Comparison of ENCODE assay signal across 17 mouse cellular contexts in genomic region chr12:33369555-33369954, GRCm38 (mm10). TPM values are rescaled to one million over a fixed set of nuclear protein-coding genes. Genes with fewer than 3 reads are reported as not detected.
DNase-seq lines count a peak whose midpoint lies in the region; ATAC-seq and TF ChIP-seq lines count a peak whose summit lies in the region.
"Had no signal": no experiment of that assay in that cellular context is flagged by ENCODE, and none has a peak within 500 bp of the region (broad histone marks: within the 10 kb centered on the region; RNA-seq: fewer than 3 reads in every experiment).

No protein-coding gene starts in this region.

- no peak overlapping the region for H3K4me3 ChIP-seq in ES-E14 (ENCODE audit: insufficient read depth in 1 of 2, low read depth in 1 of 2, low read length in 2 of 2, poor library complexity in 1 of 2, severe bottlenecking in 1 of 2)
- no peak overlapping the region for H3K4me3 ChIP-seq in liver, embryonic 14.5 days (ENCODE audit: insufficient read depth in 1 of 2, low read depth in 2 of 2, low read length in 2 of 2)
- H3K4me3 ChIP-seq in layer of hippocampus, adult 2 months = no peak overlapping the region
- no peak overlapping the region for H3K4me3 ChIP-seq in heart, embryonic 10.5 days
- H3K4me3 ChIP-seq: heart, adult 2 months had no signal

- H3K4me1 ChIP-seq in ES-E14 (ENCODE audit: control insufficient read depth in 2 of 2, insufficient read depth in 2 of 2, low read length in 2 of 2, poor library complexity in 1 of 2) = peaks cover 0 to 5% of the 10 kb centered on the region in 2 experiments; a peak in 1 of 4 replicates
- peaks cover 2 to 9% of the 10 kb centered on the region in 2 experiments; a peak in 3 of 4 replicates for H3K4me1 ChIP-seq in liver, embryonic 14.5 days (replicated peaks; ENCODE audit: control insufficient read depth in 2 of 2, insufficient read depth in 2 of 2, low read length in 1 of 2)
- H3K4me1 ChIP-seq in heart, embryonic 10.5 days = no peaks in the 10 kb centered on the region

- H3K36me3 ChIP-seq in ES-E14 (ENCODE audit: control insufficient read depth, insufficient read depth, low read length, poor library complexity, severe bottlenecking) = no peaks in the 10 kb centered on the region
- peaks cover 7% of the 10 kb centered on the region for H3K36me3 ChIP-seq in liver, embryonic 14.5 days (replicated peaks; ENCODE audit: control insufficient read depth, insufficient read depth, low read depth)
- peaks cover 2% of the 10 kb centered on the region; the same call in 1 of the 2 replicates for H3K36me3 ChIP-seq in heart, embryonic 10.5 days

- ATAC-seq in liver, embryonic 14.5 days (ENCODE audit: insufficient read depth) = peak; percentile 69; the same call in 1 of the 2 replicates
- ATAC-seq: intestine, embryonic 16.5 days had no signal

- intact Hi-C loops in left cerebral cortex, postnatal 4 days (cut with DNase I) = no loop called here

- H3K27ac ChIP-seq in ES-E14 (ENCODE audit: insufficient read depth, low read depth, low read length, poor library complexity, severe bottlenecking) = no peak overlapping the region
- no peak overlapping the region; the same call in 1 of the 2 replicates for H3K27ac ChIP-seq in liver, embryonic 14.5 days
- H3K27ac ChIP-seq in layer of hippocampus, adult 2 months = no peak overlapping the region
- H3K27ac ChIP-seq in heart, embryonic 10.5 days = no peak overlapping the region
- H3K27ac ChIP-seq: heart, adult 2 months; macrophage had no signal

- no peaks in the 10 kb centered on the region for H3K27me3 ChIP-seq in liver, embryonic 14.5 days (ENCODE audit: control insufficient read depth, insufficient read depth, low read length)
- 0 out of 2 replicates have a peak, but pooled peaks cover 4% of the 10 kb centered on the region for H3K27me3 ChIP-seq in heart, embryonic 10.5 days (ENCODE audit: insufficient read depth, poor library complexity, severe bottlenecking)

- WGBS in liver, embryonic 14.5 days (ENCODE audit: insufficient replicate concordance) = 77% methylated on average over 3 of the region's 3 CpGs
- 78% methylated on average over 3 of the region's 3 CpGs for WGBS in heart, embryonic 10.5 days

- DNase-seq in embryo, embryonic 10 days (ENCODE audit: low spot score) = peak; percentile 26
- DNase-seq in embryo, embryonic 9.5 days (ENCODE audit: extremely low spot score) = no peak
- DNase-seq in ES-E14 (ENCODE audit: low read depth, low spot score) = no peak
- peak; percentile 60 for DNase-seq in c-Kit-positive CD71-positive TER-119-positive erythroid progenitor cells, embryonic 14.5 days (ENCODE audit: low spot score)
- DNase-seq in liver, embryonic 14.5 days (ENCODE audit: low read depth in 3 of 3, low spot score in 3 of 3) = peak; percentile 50 to 64 (median 55)
- DNase-seq in layer of hippocampus, adult 2 months (ENCODE audit: low spot score in 2 of 2) = no peak
- DNase-seq in heart, embryonic 10.5 days (ENCODE audit: low spot score) = no peak
- no peak for DNase-seq in left cerebral cortex, postnatal 4 days
- DNase-seq: heart, adult 2 months; heart, postnatal 4 days; kidney, postnatal 36 days; thymus, adult 18-20 months had no signal

- TF ChIP-seq EP300 in liver, embryonic 14.5 days (IDR thresholded peaks at IDR 0.05; ENCODE audit: low read depth) = no peak

- no peak overlapping the region for H3K4me2 ChIP-seq in liver, embryonic 14.5 days (ENCODE audit: low read depth)

- in situ Hi-C loops in ES-E14 (cut with MboI; ENCODE audit: low sequenced_read_pairs in 2 of 2, unreplicated experiment in 2 of 2) = no loop called here

- no peak overlapping the region for H3K9ac ChIP-seq in ES-E14 (ENCODE audit: insufficient read depth, low read depth, low read length, poor library complexity, severe bottlenecking)
- no peak overlapping the region for H3K9ac ChIP-seq in liver, embryonic 14.5 days (replicated peaks)

- no peaks in the 10 kb centered on the region for H3K9me3 ChIP-seq in ES-E14 (ENCODE audit: control insufficient read depth, insufficient read depth, low read depth, low read length)
- H3K9me3 ChIP-seq in liver, embryonic 14.5 days (ENCODE audit: control insufficient read depth, low read length) = no peaks in the 10 kb centered on the region
- no peaks in the 10 kb centered on the region for H3K9me3 ChIP-seq in heart, embryonic 10.5 days

- TF ChIP-seq CTCF in liver, embryonic 14.5 days (IDR thresholded peaks at IDR 0.05; ENCODE audit: low read depth) = no peak
- no peak for TF ChIP-seq CTCF in layer of hippocampus, adult 2 months (conservative IDR thresholded peaks at IDR 0.05)

TF ChIP-seq in ES-E14, 5 proteins besides CTCF, POLR2A, EP300 and RAD21:
- no peak for TF ChIP-seq HCFC1 (IDR thresholded peaks at IDR 0.05; ENCODE audit: borderline replicate concordance, insufficient read depth, low read length)
- TF ChIP-seq MAFK (IDR thresholded peaks at IDR 0.05; ENCODE audit: insufficient read depth, low read depth, low read length) = peak; percentile 93

RNA-seq across cellular contexts. Expression of gene Efcab10, which starts 25.1 kb away (rescaled TPM):
- total RNA-seq in ES-E14 (2012; rRNA removed) = 0.63 TPM in 1 of 2 replicates, not detected in the other
- not detected in 2 replicates for polyA plus RNA-seq in liver, embryonic 14.5 days (2012; rRNA removed)
- not detected in 2 replicates for polyA plus RNA-seq in liver, embryonic 14.5 days (2014; fragmentation: Nextera tagmentation; extraction: Ambion mirVana)
- 1 to 10 TPM; 2.2 to 3.2 TPM for total RNA-seq in layer of hippocampus, adult 2 months (2021)
- 0.34 TPM in 1 of 2 replicates, not detected in the other for polyA plus RNA-seq in heart, embryonic 10.5 days (2016; fragmentation: Nextera tagmentation; extraction: Ambion mirVana)
- total RNA-seq in left cerebral cortex, postnatal 4 days (2021) = 1 to 10 TPM in 1 of 2 experiments, under 1 TPM in 1; 0.82 to 1.5 TPM
- total RNA-seq: heart, adult 2 months; heart, postnatal 4 days; monocyte, adult 5-6 weeks; neutrophil, adult 5-6 weeks had no signal
- polyA plus RNA-seq: intestine, embryonic 16.5 days; limb, embryonic 14.5 days; macrophage had no signal

RNA-seq across cellular contexts. Expression of gene Twistnb, which starts 59.9 kb away (rescaled TPM):
- total RNA-seq in ES-E14 (2012; rRNA removed) = 23.0 and 27.6 TPM in 2 replicates
- polyA plus RNA-seq in liver, embryonic 14.5 days (2012; rRNA removed) = 2.2 and 4.0 TPM in 2 replicates
- 34.3 and 37.1 TPM in 2 replicates for polyA plus RNA-seq in liver, embryonic 14.5 days (2014; fragmentation: Nextera tagmentation; extraction: Ambion mirVana)
- 10 to 100 TPM; 14.5 to 15.9 TPM for total RNA-seq in layer of hippocampus, adult 2 months (2021)
- polyA plus RNA-seq in heart, embryonic 10.5 days (2016; fragmentation: Nextera tagmentation; extraction: Ambion mirVana) = 42.0 and 50.4 TPM in 2 replicates
- total RNA-seq in left cerebral cortex, postnatal 4 days (2021) = 10 to 100 TPM; 16.4 to 17.5 TPM

Comparison
In these comparisons a context has a peak if more than half of its experiments do, and no peak if none do; other contexts are left out.
1. DNase-seq: peak in embryo, embryonic 10 days (single experiment), c-Kit-positive CD71-positive TER-119-positive erythroid progenitor cells, embryonic 14.5 days (single experiment) and liver, embryonic 14.5 days (3 of 3); none in embryo, embryonic 9.5 days (single experiment), ES-E14 (single experiment), layer of hippocampus, adult 2 months (0 of 2), heart, embryonic 10.5 days (single experiment) and left cerebral cortex, postnatal 4 days (single experiment).